Mouse (Mus musculus) cortical plate, adult 2 months (tissue): ENCODE results near the gene Bsg.

ENCODE experiments used
- CTCF ChIP-seq: fragments of 200-500 bp; IDR thresholded peaks from 2 replicates; pipeline ENCODE4 v1.5.1; 2011; ENCODE audit warnings: mild to moderate bottlenecking, control low read depth, low read length; ENCODE audit not compliant: insufficient read depth; ENCODE audit errors: extremely low read depth
- POLR2A ChIP-seq: fragments of 200-500 bp; IDR thresholded peaks from 2 replicates; pipeline ENCODE4 v1.6.1; 2011; ENCODE audit warnings: mild to moderate bottlenecking, low read length, control low read depth; ENCODE audit not compliant: insufficient read depth; ENCODE audit errors: extremely low read depth

GRCm38 (mm10) chr10:79684770-79685600 is 19.3 kb upstream of the Bsg start:
- no peak for TF ChIP-seq CTCF
- TF ChIP-seq POLR2A: no peak
